Mouse (Mus musculus): Measurements from ENCODE around the gene Hykk. TPM values are rescaled to one million over a fixed set of nuclear protein-coding genes. Genes with fewer than 3 reads are reported as not detected.

The Hykk gene
- polyA plus RNA-seq (2012; rRNA removed) = 1.7 and 2.1 TPM in 2 replicates

DNA sequence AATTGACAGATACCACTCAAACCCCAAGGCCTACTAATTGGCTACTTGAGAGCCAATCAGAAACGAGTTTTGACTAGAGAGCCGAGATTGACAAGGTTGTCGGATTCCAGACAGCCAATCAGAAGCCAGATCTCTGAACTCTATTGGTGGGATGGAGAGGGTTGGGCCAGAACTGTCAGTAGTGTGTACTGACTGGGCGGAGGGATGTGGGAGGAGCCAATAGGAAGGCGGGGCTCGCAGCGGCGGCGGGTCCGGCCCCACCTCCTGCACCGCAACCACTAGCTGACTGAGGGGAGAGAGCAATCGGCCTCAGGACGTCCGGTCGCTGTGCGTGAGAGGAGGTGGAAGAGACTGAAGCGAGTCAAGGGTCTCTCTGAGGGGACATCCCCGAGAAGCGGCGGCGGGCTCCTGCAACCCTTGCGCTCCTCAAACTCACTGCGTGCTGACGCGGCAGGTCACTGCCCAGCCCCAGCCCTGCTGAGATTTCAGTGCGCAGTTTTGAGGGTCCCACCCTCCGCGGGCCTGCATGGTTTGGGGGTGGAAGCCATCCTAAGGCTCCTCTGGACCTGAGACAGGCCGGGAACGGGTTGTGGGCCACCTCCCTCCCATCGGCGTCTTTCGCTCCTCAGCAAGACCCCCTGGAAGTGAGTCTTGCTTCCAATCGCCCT, at the start of gene Hykk:
Gene Hykk (plus strand): TSS at position 274 of the 668 bp plus-strand sequence.

DNA sequence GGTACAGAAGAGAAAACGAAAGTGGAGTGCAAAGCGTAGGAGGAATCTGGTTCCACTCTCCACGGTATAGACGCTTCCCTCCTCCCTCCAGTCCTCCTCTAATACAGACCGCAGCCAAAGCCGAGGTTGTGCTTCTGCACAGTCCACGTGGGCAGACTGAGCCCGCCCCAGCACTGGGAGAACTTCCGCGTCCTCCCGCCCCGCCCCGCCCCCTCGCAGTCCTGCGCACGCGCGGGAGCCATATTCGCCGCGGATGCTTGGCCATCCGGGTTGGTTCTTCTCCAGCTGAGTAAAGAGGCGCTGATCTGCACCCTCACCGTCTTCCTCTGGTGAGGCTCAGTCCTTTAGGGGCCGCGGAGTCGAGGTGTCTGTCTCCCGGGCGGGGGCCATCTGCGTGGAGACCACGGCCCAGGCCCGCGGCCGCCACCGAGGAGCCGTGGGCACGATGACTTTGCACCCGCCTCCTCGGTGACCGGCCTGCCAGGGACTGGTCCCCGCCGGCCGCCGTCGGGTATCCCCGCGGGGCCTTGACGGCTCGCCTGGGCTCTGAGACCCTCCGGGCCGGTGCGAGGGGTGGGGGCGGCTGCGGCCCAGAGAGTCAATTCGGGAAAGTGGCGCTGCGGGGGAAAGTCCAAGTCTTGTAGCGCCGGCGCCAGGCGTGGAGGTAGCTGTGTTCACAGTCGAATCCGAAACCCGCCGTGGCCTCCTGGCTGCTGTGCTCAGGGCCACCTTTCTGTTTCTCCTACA, 33.7 kb downstream of the Hykk start, which contains the start of the genes Psma4 and AY074887:
Gene Psma4 (plus strand): TSS at position 216 of the 747 bp plus-strand sequence.
Gene AY074887 (minus strand): TSS at position 424 of the 747 bp plus-strand sequence.

DNA sequence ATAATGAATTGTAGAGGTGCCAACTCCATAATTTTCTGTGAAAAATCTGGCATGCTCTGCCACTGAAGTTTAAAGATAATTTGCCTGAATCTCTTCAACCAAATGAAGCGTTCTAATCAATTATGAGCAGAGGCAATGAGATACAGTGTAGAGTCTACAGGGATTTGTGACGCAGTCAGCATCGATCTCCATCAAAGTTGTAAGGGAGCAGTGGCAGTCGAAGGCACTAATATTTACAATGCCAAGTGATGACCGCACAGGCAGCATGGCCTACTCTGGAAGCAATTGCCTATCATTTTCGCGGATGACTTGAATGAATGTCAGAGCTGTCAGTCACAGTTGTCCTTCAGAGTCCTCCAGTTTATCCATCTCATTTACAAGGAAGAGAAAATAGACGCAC, 63.6 kb downstream of the Hykk start, which contains the start of gene Chrna5:
Gene Chrna5 (plus strand): TSS at position 207 of the 400 bp plus-strand sequence.

Other genes with a start within 250 kb of the Hykk start
- gene Dnaja4, start 218.4 kb upstream of the Hykk start, polyA plus RNA-seq (2012; rRNA removed) = 5.9 and 7.4 TPM in 2 replicates
- gene Wdr61, start 182.8 kb upstream of the Hykk start, polyA plus RNA-seq (2012; rRNA removed) = 81.3 and 88.3 TPM in 2 replicates
- gene Crabp1, start 152.5 kb upstream of the Hykk start, polyA plus RNA-seq (2012; rRNA removed) = 171 and 292 TPM in 2 replicates
- gene Ireb2, start 53.5 kb upstream of the Hykk start, polyA plus RNA-seq (2012; rRNA removed) = 50.1 and 59.2 TPM in 2 replicates
- 215 and 236 TPM in 2 replicates for gene Psma4, start 33.5 kb downstream of the Hykk start, polyA plus RNA-seq (2012; rRNA removed)
- gene AY074887, start 33.7 kb downstream of the Hykk start, polyA plus RNA-seq (2012; rRNA removed) = 0.20 and 0.46 TPM in 2 replicates
- gene Chrna5, start 63.6 kb downstream of the Hykk start, polyA plus RNA-seq (2012; rRNA removed) = 2.4 and 3.4 TPM in 2 replicates
- 9.1 and 9.4 TPM in 2 replicates for gene Chrna3, start 109.3 kb downstream of the Hykk start, polyA plus RNA-seq (2012; rRNA removed)
- gene Chrnb4, start 131.5 kb downstream of the Hykk start, polyA plus RNA-seq (2012; rRNA removed) = 1.2 and 1.6 TPM in 2 replicates
- gene Ube2q2, start 231.6 kb downstream of the Hykk start, polyA plus RNA-seq (2012; rRNA removed) = 22.7 and 22.8 TPM in 2 replicates

All from central nervous system, embryonic 14 days (tissue).